Mouse (Mus musculus) ES-E14 (cell line): ENCODE measurements around the gene Iqce. TPM values are rescaled to one million over a fixed set of nuclear protein-coding genes. Genes with fewer than 3 reads are reported as not detected.

Experiments used
- DNase-seq: peaks from one replicate; pipeline ENCODE4 v3.0.0-alpha.2; 2013; ENCODE audit warnings: low read depth, low spot score
- H3K27ac ChIP-seq: 2 replicates; pipeline ENCODE4 v1.5.1; 2012; ENCODE audit warnings: low read depth, mild to moderate bottlenecking, low read length, moderate library complexity, mixed read lengths; ENCODE audit not compliant: poor library complexity, insufficient read depth, severe bottlenecking
- H3K36me3 ChIP-seq: 2 replicates; pipeline ENCODE4 v1.6.1; 2012; ENCODE audit warnings: mild to moderate bottlenecking, low read length, moderate library complexity, mixed read lengths; ENCODE audit not compliant: control insufficient read depth, poor library complexity, insufficient read depth, severe bottlenecking
- H3K4me1 ChIP-seq, 2 experiments: fragments of 150-350 bp in 1 of 2; sonication (generic) in 1 of 2; 2 replicates each; pipeline ENCODE4 v1.6.1; 2012; ENCODE audit warnings: low read length in 2 of 2, mild to moderate bottlenecking in 1 of 2, mixed read lengths in 1 of 2; ENCODE audit not compliant: control insufficient read depth in 2 of 2, insufficient read depth in 2 of 2, poor library complexity in 1 of 2
- H3K4me3 ChIP-seq, 2 experiments: fragments of 150-350 bp in 1 of 2; sonication (generic) in 1 of 2; 2 replicates each; pipeline ENCODE4 v1.5.1; 2012; ENCODE audit warnings: low read length in 2 of 2, low read depth in 1 of 2, mild to moderate bottlenecking in 1 of 2, mixed read lengths in 1 of 2; ENCODE audit not compliant: insufficient read depth in 1 of 2, poor library complexity in 1 of 2, severe bottlenecking in 1 of 2
- H3K9ac ChIP-seq: 2 replicates; pipeline ENCODE4 v1.6.1; 2012; ENCODE audit warnings: low read depth, mild to moderate bottlenecking, low read length, mixed read lengths; ENCODE audit not compliant: poor library complexity, insufficient read depth, severe bottlenecking
- H3K9me3 ChIP-seq: fragments of 150-350 bp; sonication (generic); 2 replicates; pipeline ENCODE4 v1.6.1; 2012; ENCODE audit warnings: low read depth, mild to moderate bottlenecking, low read length; ENCODE audit not compliant: control insufficient read depth, insufficient read depth
- CHD2 ChIP-seq: IDR thresholded peaks from 2 replicates; pipeline ENCODE4 v1.6.1; 2014; ENCODE audit warnings: mild to moderate bottlenecking, low read depth, low read length, inconsistent platforms
- HCFC1 ChIP-seq: IDR thresholded peaks from 2 replicates; pipeline ENCODE4 v1.6.1; 2012; ENCODE audit warnings: low read length, inconsistent platforms, borderline replicate concordance; ENCODE audit not compliant: insufficient read depth
- MAFK ChIP-seq: IDR thresholded peaks from 2 replicates; pipeline ENCODE4 v1.6.1; 2014; ENCODE audit warnings: mild to moderate bottlenecking, low read depth, low read length, inconsistent platforms; ENCODE audit not compliant: insufficient read depth
- ZC3H11A ChIP-seq: IDR thresholded peaks from 2 replicates; pipeline ENCODE4 v1.6.1; 2012; ENCODE audit warnings: low read depth, mild to moderate bottlenecking, inconsistent platforms, low read length, borderline replicate concordance
- ZNF384 ChIP-seq: IDR thresholded peaks from 2 replicates; pipeline ENCODE4 v1.6.1; 2012; ENCODE audit warnings: low read depth, low read length, inconsistent platforms
- in situ Hi-C, 2 experiments: fragments of 600-800 bp; cut with MboI; formaldehyde crosslinking; loops; one replicate each; pipeline ENCODE4 v1.15.1; 2025; ENCODE audit warnings: low sequenced_read_pairs in 2 of 2, inconsistent platforms in 1 of 2; ENCODE audit not compliant: unreplicated experiment in 2 of 2
- total RNA-seq: library from RNA; depleted of rRNA; stranded (reverse); fragments of 300-350 nt; gene quantifications from 2 replicates; pipeline ENCODE4 v1.2.3, GENCODE M21; 2012

The Iqce gene
- total RNA-seq, 1 experiment = 9.9 TPM

DNA sequence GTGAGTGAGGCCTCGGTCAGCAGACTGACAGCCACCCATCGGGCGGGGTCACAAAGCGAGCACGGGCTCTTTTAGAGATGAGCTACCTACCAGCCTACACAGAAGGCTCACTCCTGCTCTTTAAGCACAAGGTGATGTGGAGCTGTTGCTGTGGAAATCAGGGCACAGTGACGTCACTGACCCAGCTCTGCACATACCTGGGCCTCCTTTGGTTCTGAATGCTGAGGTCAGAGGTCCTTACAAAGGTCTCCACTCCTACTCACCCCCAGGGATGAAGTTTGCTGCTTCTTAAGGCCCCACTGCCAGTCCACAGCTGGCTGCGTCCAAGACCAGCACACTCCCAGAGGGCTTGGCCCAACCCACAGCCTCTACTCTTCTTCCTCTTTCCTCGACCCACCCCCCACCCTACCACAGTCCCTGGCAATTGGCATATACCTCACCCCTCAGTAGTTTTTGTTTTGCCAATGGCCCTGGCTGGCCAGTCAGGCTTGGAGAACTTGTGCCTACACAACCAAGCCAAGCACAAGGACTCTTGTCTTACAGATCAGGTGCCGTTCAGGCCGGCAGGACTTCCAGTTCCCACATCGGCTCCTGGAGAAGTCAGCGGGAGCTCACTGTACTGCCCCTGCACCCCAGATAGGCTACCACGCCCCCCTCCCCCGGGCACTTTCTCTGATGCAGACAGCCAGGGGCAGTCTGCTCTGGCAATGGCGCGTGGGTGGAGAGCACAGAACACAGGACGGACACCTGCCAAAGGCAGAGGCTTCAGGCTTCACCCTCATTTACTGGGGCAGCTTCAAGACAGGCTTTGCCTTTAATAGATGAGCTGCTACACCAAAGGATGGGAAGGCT, 39.2 kb downstream of the Iqce start:
- in situ Hi-C loops = no loop called here
- no peaks in the 10 kb centered on the region for H3K9me3 ChIP-seq
- H3K4me1 ChIP-seq = peaks cover 0 to 15% of the 10 kb centered on the region in 2 experiments; a peak in 2 of 4 replicates
- H3K9ac ChIP-seq = no peak overlapping the region
- TF ChIP-seq MAFK = no peak
- no peak for TF ChIP-seq CHD2
- TF ChIP-seq HCFC1 = no peak
- TF ChIP-seq ZC3H11A = no peak
- no peak for TF ChIP-seq ZNF384
- H3K36me3 ChIP-seq = no peaks in the 10 kb centered on the region; the same call in 1 of the 2 replicates
- peak overlapping the region in 1 of 2 experiments; percentile 1; a peak in 1 of 4 replicates for H3K4me3 ChIP-seq
- no peak for DNase-seq
- H3K27ac ChIP-seq = no peak overlapping the region

DNA sequence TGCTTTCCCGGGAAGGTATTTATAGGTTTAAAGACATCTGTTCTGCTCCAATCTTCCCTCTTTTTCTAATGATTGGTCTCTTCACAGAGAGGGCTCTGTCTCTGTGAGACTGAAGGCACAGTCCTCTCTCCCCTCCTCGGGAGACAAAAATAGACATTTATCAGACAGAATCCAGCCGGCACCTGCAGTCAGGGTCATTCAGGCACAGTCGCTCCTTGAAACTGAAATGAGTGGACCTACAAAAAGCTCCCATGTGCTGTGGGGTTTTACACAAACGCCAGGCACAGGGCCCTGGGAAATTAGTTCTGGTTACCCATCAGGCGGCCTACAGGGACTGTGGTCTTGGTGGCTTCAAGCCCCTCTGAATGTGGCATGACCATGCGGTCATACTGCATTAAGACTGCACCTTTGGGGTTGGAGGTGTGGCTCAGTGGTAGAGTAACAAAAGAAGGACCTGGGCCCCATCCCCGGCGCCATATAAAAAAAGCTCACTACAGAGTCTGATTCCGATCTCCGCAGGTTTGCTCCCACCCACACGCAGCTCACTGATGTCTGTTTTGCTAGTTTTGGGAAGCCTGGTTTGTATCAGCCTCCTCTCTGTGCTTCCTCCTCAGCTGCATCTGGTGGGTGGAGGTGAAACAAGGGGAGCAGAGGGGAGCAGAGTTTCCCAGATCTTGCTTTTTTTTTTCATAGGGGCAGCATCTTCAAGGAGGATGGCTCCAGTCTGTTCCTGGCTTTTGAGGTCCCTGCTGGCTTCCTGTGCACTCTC, 40.1 kb downstream of the Iqce start:
- Histone ChIP-seq H3K4me1 (peaks cover 0 to 15% of the 10 kb centered on the region in 2 experiments; a peak in 2 of 4 replicates), H3K27ac (no peak overlapping the region)
- in situ Hi-C loops = no loop called here

DNA sequence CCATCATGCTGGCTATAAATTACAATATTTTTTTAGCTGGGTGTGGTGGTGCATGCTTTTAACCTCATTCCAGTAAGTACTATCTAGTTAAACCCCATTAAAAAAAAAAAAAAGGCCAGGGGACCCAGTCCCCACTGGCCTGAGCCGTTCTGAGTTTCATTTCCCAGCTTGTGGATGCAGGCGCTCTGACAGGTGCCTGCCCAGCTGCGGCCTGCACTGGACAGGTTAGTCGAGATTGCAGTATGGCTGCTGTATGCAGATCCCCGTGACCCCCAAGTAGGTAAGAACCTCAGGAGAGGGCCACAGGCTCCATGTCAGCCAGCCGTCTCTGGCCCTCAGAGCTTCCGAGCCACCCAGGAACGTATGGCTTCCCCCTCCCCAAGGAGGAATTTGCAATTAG, 40.8 kb downstream of the Iqce start:
- Histone ChIP-seq H3K4me1 (peaks cover 0 to 15% of the 10 kb centered on the region in 2 experiments; a peak in 2 of 4 replicates), H3K9me3 (no peaks in the 10 kb centered on the region), H3K4me3 (no peak overlapping the region), H3K9ac (no peak overlapping the region), H3K36me3 (no peaks in the 10 kb centered on the region), H3K27ac (no peak overlapping the region)
- TF ChIP-seq ZNF384 = no peak
- TF ChIP-seq CHD2 = no peak
- no peak for TF ChIP-seq ZC3H11A
- no peak for TF ChIP-seq MAFK
- TF ChIP-seq HCFC1 = no peak
- DNase-seq = no peak
- in situ Hi-C loops = no loop called here

More for the DNA sequence above, 40.1 kb downstream of the Iqce start:
- Histone ChIP-seq H3K9me3 (no peaks in the 10 kb centered on the region), H3K9ac (no peak overlapping the region), H3K36me3 (no peaks in the 10 kb centered on the region; the same call in 1 of the 2 replicates), H3K4me3 (peak overlapping the region in 1 of 2 experiments; percentile 7; a peak in 1 of 4 replicates)
- no peak for TF ChIP-seq MAFK
- no peak for TF ChIP-seq ZC3H11A
- no peak for TF ChIP-seq ZNF384
- TF ChIP-seq HCFC1 = no peak
- TF ChIP-seq CHD2 = no peak
- DNase-seq = no peak

DNA sequence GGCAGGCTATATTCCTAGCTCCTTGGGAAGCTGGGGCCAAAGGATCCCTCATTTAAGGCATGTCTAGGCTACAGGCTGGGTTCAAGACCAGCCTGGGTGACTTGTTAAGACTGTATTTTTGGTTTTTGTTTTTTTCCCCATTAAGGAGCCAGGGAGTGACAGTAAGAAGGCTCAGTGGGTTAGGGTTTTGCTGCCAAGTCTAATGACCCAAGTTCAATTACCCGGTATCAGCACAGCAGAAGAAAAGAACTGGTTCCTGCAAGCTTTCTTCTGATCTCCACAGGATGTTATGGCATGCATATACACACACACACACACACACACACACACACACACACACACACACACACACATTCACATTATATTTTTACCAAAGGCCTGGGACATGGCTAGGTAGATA, 41.8 kb downstream of the Iqce start:
- H3K4me3 ChIP-seq = no peak overlapping the region
- H3K9me3 ChIP-seq = no peaks in the 10 kb centered on the region
- in situ Hi-C loops = no loop called here
- no peak overlapping the region for H3K9ac ChIP-seq
- no peak for DNase-seq
- peaks cover 0 to 15% of the 10 kb centered on the region in 2 experiments; a peak in 2 of 4 replicates for H3K4me1 ChIP-seq
- H3K27ac ChIP-seq = no peak overlapping the region
- H3K36me3 ChIP-seq = no peaks in the 10 kb centered on the region
- TF ChIP-seq ZNF384 (no peak), CHD2 (no peak), ZC3H11A (no peak), MAFK (no peak), HCFC1 (no peak)
